Mouse (Mus musculus) kidney, postnatal 0 days (tissue): ENCODE results near the gene Fam104a. TPM values are rescaled to one million over a fixed set of nuclear protein-coding genes. Genes with fewer than 3 reads are reported as not detected.
"Not testable (repeated sequence)": the region's sequence is repeated elsewhere in the genome, so short reads cannot be mapped to it uniquely, and the experiment has no call there.

ENCODE experiments used
- ATAC-seq: fragments of 200-750 bp; cut with Nextera tagmentation; replicated peaks from 2 replicates; pipeline ENCODE4 v1.8.0; 2017; ENCODE audit warnings: low read depth, moderate number of reproducible peaks, moderate TSS enrichment, moderate library complexity; ENCODE audit not compliant: low FRiP score
- DNase-seq: peaks from one replicate; pipeline ENCODE4 v3.0.0-alpha.2; 2016; ENCODE audit warnings: low spot score
- H3K27ac ChIP-seq: fragments of 300-500 bp; sonication (generic); 2 replicates; pipeline ENCODE4 v1.5.1; 2014; ENCODE audit warnings: mild to moderate bottlenecking
- H3K27me3 ChIP-seq: fragments of 300-500 bp; sonication (generic); 2 replicates; pipeline ENCODE4 v1.6.1; 2014; ENCODE audit warnings: low read length, mixed read lengths; ENCODE audit not compliant: insufficient read depth
- H3K36me3 ChIP-seq: fragments of 300-500 bp; sonication (generic); 2 replicates; pipeline ENCODE4 v1.6.1; 2014; ENCODE audit warnings: low read length, mixed read lengths; ENCODE audit not compliant: insufficient read depth
- H3K4me1 ChIP-seq: fragments of 300-500 bp; sonication (generic); replicated peaks from 2 replicates; pipeline ENCODE4 v1.6.1; 2014; ENCODE audit warnings: antibody characterized with exemption, low read length, mixed read lengths; ENCODE audit not compliant: insufficient read depth
- H3K4me2 ChIP-seq: fragments of 300-500 bp; sonication (generic); 2 replicates; pipeline ENCODE4 v1.6.1; 2014; ENCODE audit warnings: mild to moderate bottlenecking, low read length, moderate library complexity, mixed read lengths
- H3K4me3 ChIP-seq: fragments of 300-500 bp; sonication (generic); replicated peaks from 2 replicates; pipeline ENCODE4 v1.5.1; 2014; ENCODE audit warnings: low read depth, low read length
- H3K9ac ChIP-seq: fragments of 300-500 bp; sonication (generic); 2 replicates; pipeline ENCODE4 v1.6.1; 2014; ENCODE audit warnings: low read depth, low read length
- H3K9me3 ChIP-seq: fragments of 300-500 bp; sonication (generic); replicated peaks from 2 replicates; pipeline ENCODE4 v1.6.1; 2016; ENCODE audit warnings: low read length, inconsistent platforms, mixed read lengths
- CTCF ChIP-seq: IDR thresholded peaks from 2 replicates; pipeline ENCODE4 v1.5.1; 2016; ENCODE audit warnings: antibody characterized with exemption, low read depth, mild to moderate bottlenecking, moderate library complexity
- WGBS: fragments of 180-500 bp; shearing (Covaris S2); extraction: QIAGEN DNeasy Blood & Tissue Kit; methylation state at CpG from one replicate; pipeline ENCODE4 v1.1.7; 2014; 5-methylcytosine and 5-hydroxymethylcytosine counted together
- polyA plus RNA-seq: library from polyadenylated mRNA; unstranded; fragments of >200 nt; fragmentation: Nextera tagmentation; extraction: Ambion mirVana; gene quantifications from 2 replicates; pipeline ENCODE4 v1.2.1, GENCODE M21; 2015

Gene Fam104a
- polyA plus RNA-seq, 1 experiment from 2014 or later = 49.7 TPM

- Histone ChIP-seq H3K4me3 (no peak overlapping the region), H3K27ac (no peak overlapping the region), H3K4me1 (no peaks in the 10 kb centered on the region), H3K4me2 (no peak overlapping the region), H3K9ac (no peak overlapping the region), H3K36me3 (peaks cover 54% of the 10 kb centered on the region), H3K27me3 (no peaks in the 10 kb centered on the region), H3K9me3 (no peaks in the 10 kb centered on the region)
- ATAC-seq = no peak
- no peak for TF ChIP-seq CTCF
- 91% methylated on average over 11 of the region's 11 CpGs for whole genome bisulfite sequencing
- no peak for DNase-seq
Observed at GRCm38 (mm10) chr11:113660940-113661339, 23.0 kb downstream of the Fam104a start.

- H3K4me1 ChIP-seq, H3K4me2 ChIP-seq, H3K27me3 ChIP-seq, H3K27ac ChIP-seq, DNase-seq, H3K9ac ChIP-seq, ATAC-seq, H3K4me3 ChIP-seq, H3K9me3 ChIP-seq: not testable (repeated sequence)
- peaks cover 61% of the 10 kb centered on the region for H3K36me3 ChIP-seq
- 90% methylated on average over 3 of the region's 3 CpGs for WGBS
- TF ChIP-seq CTCF = peak; percentile 39
Observed at GRCm38 (mm10) chr11:113660213-113660612, 23.7 kb downstream of the Fam104a start.

- H3K4me2 ChIP-seq = no peak overlapping the region
- TF ChIP-seq CTCF = no peak
- peaks cover 69% of the 10 kb centered on the region for H3K36me3 ChIP-seq
- ATAC-seq (no peak), DNase-seq (no peak)
- H3K9me3 ChIP-seq = no peaks in the 10 kb centered on the region
- no peak overlapping the region for H3K4me3 ChIP-seq
- H3K27ac ChIP-seq = peak overlapping the region; percentile 47
- no peaks in the 10 kb centered on the region for H3K27me3 ChIP-seq
- H3K9ac ChIP-seq = no peak overlapping the region
- 61% methylated on average over 4 of the region's 4 CpGs for WGBS
- H3K4me1 ChIP-seq = no peaks in the 10 kb centered on the region
Observed at GRCm38 (mm10) chr11:113658763-113659162, 25.2 kb downstream of the Fam104a start.

- Histone ChIP-seq H3K36me3 (peaks cover 69% of the 10 kb centered on the region), H3K9ac (no peak overlapping the region), H3K9me3 (no peaks in the 10 kb centered on the region), H3K4me3 (no peak overlapping the region), H3K4me1 (no peaks in the 10 kb centered on the region), H3K27ac (peak overlapping the region; percentile 47), H3K4me2 (no peak overlapping the region), H3K27me3 (no peaks in the 10 kb centered on the region)
- WGBS = 62% methylated on average over 8 of the region's 8 CpGs
- DNase-seq = no peak
- peak; percentile 40; the same call in 1 of the 2 replicates for ATAC-seq
- TF ChIP-seq CTCF = no peak
Observed at GRCm38 (mm10) chr11:113658319-113658718, 25.6 kb downstream of the Fam104a start.

- Histone ChIP-seq H3K27ac (no peak overlapping the region), H3K4me3 (no peak overlapping the region), H3K4me2 (no peak overlapping the region), H3K27me3 (no peaks in the 10 kb centered on the region), H3K36me3 (peaks cover 77% of the 10 kb centered on the region), H3K9ac (no peak overlapping the region), H3K4me1 (no peaks in the 10 kb centered on the region), H3K9me3 (no peaks in the 10 kb centered on the region)
- DNase-seq (no peak), ATAC-seq (no peak)
- no peak for TF ChIP-seq CTCF
- 53% methylated on average over 4 of the region's 4 CpGs for WGBS
Observed at GRCm38 (mm10) chr11:113657221-113657620, 26.7 kb downstream of the Fam104a start.

- 87% methylated on average over 8 of the region's 8 CpGs for WGBS
- peaks cover 72% of the 10 kb centered on the region for H3K36me3 ChIP-seq
- no peak for ATAC-seq
- no peaks in the 10 kb centered on the region for H3K4me1 ChIP-seq
- no peaks in the 10 kb centered on the region for H3K27me3 ChIP-seq
- no peak overlapping the region for H3K4me2 ChIP-seq
- H3K9ac ChIP-seq = no peak overlapping the region
- no peaks in the 10 kb centered on the region for H3K9me3 ChIP-seq
- DNase-seq = no peak
- no peak overlapping the region for H3K4me3 ChIP-seq
- no peak overlapping the region for H3K27ac ChIP-seq
- no peak for TF ChIP-seq CTCF
Observed at GRCm38 (mm10) chr11:113656511-113656932, 27.4 kb downstream of the Fam104a start.
